In genomic region chr15:62134835-62135234, GRCm38 (mm10) we compare ENCODE assay signal across 18 mouse cellular contexts.
DNase-seq lines count a peak whose midpoint lies in the region; ATAC-seq lines count a peak whose summit lies in the region.
"Had no signal": no experiment of that assay in that cellular context is flagged by ENCODE, and none has a peak within 500 bp of the region (broad histone marks: within the 10 kb centered on the region; RNA-seq: fewer than 3 reads in every experiment).

No protein-coding gene starts in this region.

- no peak for ATAC-seq in megakaryocyte, adult 5-6 weeks (ENCODE audit: poor library complexity, severe bottlenecking)
- ATAC-seq: intestine, embryonic 15.5 days; midbrain, embryonic 15.5 days had no signal

- no peaks in the 10 kb centered on the region for H3K9me3 ChIP-seq in megakaryocyte, embryonic 14.5 days
- H3K9me3 ChIP-seq in forebrain, embryonic 10.5 days: no peaks in the 10 kb centered on the region
- H3K9me3 ChIP-seq: embryonic facial prominence, embryonic 12.5 days; hindbrain, embryonic 13.5 days; intestine, embryonic 15.5 days; limb, embryonic 15.5 days; midbrain, embryonic 15.5 days had no signal

- peak overlapping the region; percentile 44 for H3K4me3 ChIP-seq in megakaryocyte, embryonic 14.5 days (replicated peaks)
- no peak overlapping the region for H3K4me3 ChIP-seq in forebrain, embryonic 10.5 days
- H3K4me3 ChIP-seq: embryonic facial prominence, embryonic 12.5 days; hindbrain, embryonic 13.5 days; intestine, embryonic 15.5 days; limb, embryonic 15.5 days; midbrain, embryonic 15.5 days had no signal

- peak; percentile 45 to 58 for DNase-seq in heart, adult 9 months (ENCODE audit: low spot score in 2 of 2)
- DNase-seq in heart, postnatal 14 days: peak; percentile 27 to 30
- peak; percentile 44 for DNase-seq in skeletal muscle tissue, adult 2 months (ENCODE audit: low read depth, low spot score)
- no peak for DNase-seq in forebrain, embryonic 10.5 days (ENCODE audit: extremely low spot score, low spot score)
- no peak for DNase-seq in cerebellum, adult 11 months
- no peak for DNase-seq in kidney, adult 9 months
- DNase-seq: cerebellum, postnatal 25 days; kidney, postnatal 14 days; layer of hippocampus, adult 9-11 months; thymus, postnatal 4 days had no signal

- intact Hi-C loops in heart, postnatal 14 days (cut with DNase I): no loop called here

- 85% methylated on average over 8 of the region's 8 CpGs for WGBS in forebrain, embryonic 10.5 days

- H3K27me3 ChIP-seq in megakaryocyte, embryonic 14.5 days (replicated peaks): no peaks in the 10 kb centered on the region
- 0 out of 2 replicates have a peak, but pooled peaks cover 3% of the 10 kb centered on the region for H3K27me3 ChIP-seq in forebrain, embryonic 10.5 days (ENCODE audit: poor library complexity, severe bottlenecking)
- H3K27me3 ChIP-seq: embryonic facial prominence, embryonic 12.5 days; hindbrain, embryonic 13.5 days; intestine, embryonic 15.5 days; limb, embryonic 15.5 days; midbrain, embryonic 15.5 days had no signal

- H3K36me3 ChIP-seq in megakaryocyte, embryonic 14.5 days (replicated peaks; ENCODE audit: low read length): peaks cover 35% of the 10 kb centered on the region
- H3K36me3 ChIP-seq in forebrain, embryonic 10.5 days (replicated peaks): no peaks in the 10 kb centered on the region
- H3K36me3 ChIP-seq: embryonic facial prominence, embryonic 12.5 days; hindbrain, embryonic 13.5 days; intestine, embryonic 15.5 days; limb, embryonic 15.5 days; midbrain, embryonic 15.5 days had no signal

- H3K4me1 ChIP-seq in megakaryocyte, embryonic 14.5 days: peaks cover 97% of the 10 kb centered on the region
- peaks cover 10% of the 10 kb centered on the region for H3K4me1 ChIP-seq in forebrain, embryonic 10.5 days

- H3K27ac ChIP-seq in forebrain, embryonic 10.5 days: no peak overlapping the region
- H3K27ac ChIP-seq: embryonic facial prominence, embryonic 12.5 days; hindbrain, embryonic 13.5 days; intestine, embryonic 15.5 days; limb, embryonic 15.5 days; midbrain, embryonic 15.5 days; stomach, postnatal 0 days had no signal

Comparison
In these comparisons a context has a peak if more than half of its experiments do, and no peak if none do; other contexts are left out.
1. DNase-seq: peak in heart, adult 9 months (2 of 2), heart, postnatal 14 days (2 of 2) and skeletal muscle tissue, adult 2 months (single experiment); none in forebrain, embryonic 10.5 days (single experiment), cerebellum, adult 11 months (single experiment) and kidney, adult 9 months (single experiment).